Mouse (Mus musculus): ENCODE results near the gene Endog. TPM values are rescaled to one million over a fixed set of nuclear protein-coding genes. Genes with fewer than 3 reads are reported as not detected.

Endog gene
- total and polyA plus RNA-seq, 3 experiments: 90.6 to 119 (median 93.3) TPM

GRCm38 (mm10) chr2:30207401-30207800 lies 36.1 kb downstream of the Endog start:
- H3K27me3 ChIP-seq (ENCODE audit: control insufficient read depth, insufficient read depth, low read length): no peaks in the 10 kb centered on the region
- no peaks in the 10 kb centered on the region; the same call in 1 of the 2 replicates for H3K79me2 ChIP-seq (replicated peaks; ENCODE audit: control insufficient read depth, insufficient read depth, low read length)
- intact Hi-C loops (cut with DNase I): loop anchor here (2.0 kb wide), 1 partner anchor 63 kb away; no protein-coding TSS in a partner anchor
- peaks cover 4% of the 10 kb centered on the region for H3K4me1 ChIP-seq (ENCODE audit: control insufficient read depth, insufficient read depth, low read length)
- no peak overlapping the region for H3K27ac ChIP-seq
- 76% methylated on average over 4 of the region's 4 CpGs for WGBS
- no peak overlapping the region for H3K4me3 ChIP-seq
- TF ChIP-seq EP300 (IDR thresholded peaks at IDR 0.05; ENCODE audit: insufficient read depth, low read depth, low read length) (no peak), CTCF (IDR thresholded peaks at IDR 0.05) (no peak), POLR2A (IDR thresholded peaks at IDR 0.05; ENCODE audit: insufficient read depth, low read depth, low read length) (no peak)
- no peaks in the 10 kb centered on the region for H3K36me3 ChIP-seq (ENCODE audit: control insufficient read depth, insufficient read depth, low read length)
- no peak overlapping the region for H3K9ac ChIP-seq (ENCODE audit: low read depth, low read length)
- no peak for DNase-seq

- Histone ChIP-seq H3K36me3 (ENCODE audit: control insufficient read depth, insufficient read depth, low read length) (no peaks in the 10 kb centered on the region), H3K4me1 (ENCODE audit: control insufficient read depth, insufficient read depth, low read length) (peaks cover 5% of the 10 kb centered on the region), H3K27ac (no peak overlapping the region), H3K4me3 (no peak overlapping the region), H3K79me2 (replicated peaks; ENCODE audit: control insufficient read depth, insufficient read depth, low read length) (no peaks in the 10 kb centered on the region; the same call in 1 of the 2 replicates), H3K27me3 (ENCODE audit: control insufficient read depth, insufficient read depth, low read length) (no peaks in the 10 kb centered on the region), H3K9ac (ENCODE audit: low read depth, low read length) (no peak overlapping the region)
- DNase-seq: no peak
- TF ChIP-seq POLR2A (IDR thresholded peaks at IDR 0.05; ENCODE audit: insufficient read depth, low read depth, low read length): no peak
- intact Hi-C loops (cut with DNase I): loop anchor here (2.0 kb wide), 1 partner anchor 63 kb away; no protein-coding TSS in a partner anchor
- 70% methylated on average over 5 of the region's 5 CpGs for WGBS
Observed at GRCm38 (mm10) chr2:30207886-30208285, 36.6 kb downstream of the Endog start.

- 75% methylated on average over 6 of the region's 6 CpGs for WGBS
- no peak for DNase-seq
- H3K4me1 ChIP-seq (ENCODE audit: control insufficient read depth, insufficient read depth, low read length): peaks cover 1% of the 10 kb centered on the region; the same call in 1 of the 2 replicates
- no peaks in the 10 kb centered on the region for H3K36me3 ChIP-seq (ENCODE audit: control insufficient read depth, insufficient read depth, low read length)
- H3K27me3 ChIP-seq (ENCODE audit: control insufficient read depth, insufficient read depth, low read length): no peaks in the 10 kb centered on the region
- H3K4me3 ChIP-seq: no peak overlapping the region
- H3K9ac ChIP-seq (ENCODE audit: low read depth, low read length): no peak overlapping the region
- H3K79me2 ChIP-seq (replicated peaks; ENCODE audit: control insufficient read depth, insufficient read depth, low read length): no peaks in the 10 kb centered on the region
- TF ChIP-seq CTCF (IDR thresholded peaks at IDR 0.05) (no peak), EP300 (IDR thresholded peaks at IDR 0.05; ENCODE audit: insufficient read depth, low read depth, low read length) (no peak), POLR2A (IDR thresholded peaks at IDR 0.05; ENCODE audit: insufficient read depth, low read depth, low read length) (no peak)
- intact Hi-C loops (cut with DNase I): no loop called here
- no peak overlapping the region for H3K27ac ChIP-seq
Observed at GRCm38 (mm10) chr2:30211408-30212168, 40.3 kb downstream of the Endog start.

GRCm38 (mm10) chr2:30212169-30212545 lies 40.9 kb downstream of the Endog start:
- Histone ChIP-seq H3K4me3 (no peak overlapping the region), H3K36me3 (ENCODE audit: control insufficient read depth, insufficient read depth, low read length) (no peaks in the 10 kb centered on the region), H3K79me2 (replicated peaks; ENCODE audit: control insufficient read depth, insufficient read depth, low read length) (no peaks in the 10 kb centered on the region), H3K27me3 (ENCODE audit: control insufficient read depth, insufficient read depth, low read length) (no peaks in the 10 kb centered on the region), H3K27ac (no peak overlapping the region), H3K4me1 (ENCODE audit: control insufficient read depth, insufficient read depth, low read length) (peaks cover 1% of the 10 kb centered on the region; the same call in 1 of the 2 replicates), H3K9ac (ENCODE audit: low read depth, low read length) (no peak overlapping the region)
- no peak for DNase-seq
- 75% methylated on average over 4 of the region's 4 CpGs for WGBS
- intact Hi-C loops (cut with DNase I): no loop called here
- TF ChIP-seq EP300 (IDR thresholded peaks at IDR 0.05; ENCODE audit: insufficient read depth, low read depth, low read length) (no peak), CTCF (IDR thresholded peaks at IDR 0.05) (no peak), POLR2A (IDR thresholded peaks at IDR 0.05; ENCODE audit: insufficient read depth, low read depth, low read length) (no peak)

- WGBS: 37% methylated on average over 1 of the region's 1 CpGs
- H3K4me3 ChIP-seq: no peak overlapping the region
- H3K27ac ChIP-seq: no peak overlapping the region
- H3K9ac ChIP-seq (ENCODE audit: low read depth, low read length): no peak overlapping the region
- H3K4me1 ChIP-seq (ENCODE audit: control insufficient read depth, insufficient read depth, low read length): peaks cover 1% of the 10 kb centered on the region; the same call in 1 of the 2 replicates
- TF ChIP-seq CTCF (IDR thresholded peaks at IDR 0.05) (no peak), POLR2A (IDR thresholded peaks at IDR 0.05; ENCODE audit: insufficient read depth, low read depth, low read length) (no peak), EP300 (IDR thresholded peaks at IDR 0.05; ENCODE audit: insufficient read depth, low read depth, low read length) (no peak)
- no peaks in the 10 kb centered on the region for H3K36me3 ChIP-seq (ENCODE audit: control insufficient read depth, insufficient read depth, low read length)
- intact Hi-C loops (cut with DNase I): no loop called here
- H3K27me3 ChIP-seq (ENCODE audit: control insufficient read depth, insufficient read depth, low read length): no peaks in the 10 kb centered on the region
- H3K79me2 ChIP-seq (replicated peaks; ENCODE audit: control insufficient read depth, insufficient read depth, low read length): no peaks in the 10 kb centered on the region
- no peak for DNase-seq
Observed at GRCm38 (mm10) chr2:30212951-30213350, 41.7 kb downstream of the Endog start.

GRCm38 (mm10) chr2:30214745-30215144 lies 43.5 kb downstream of the Endog start:
- Histone ChIP-seq H3K27me3 (ENCODE audit: control insufficient read depth, insufficient read depth, low read length) (no peaks in the 10 kb centered on the region), H3K79me2 (replicated peaks; ENCODE audit: control insufficient read depth, insufficient read depth, low read length) (no peaks in the 10 kb centered on the region), H3K27ac (peak overlapping the region; percentile 49), H3K4me3 (no peak overlapping the region), H3K4me1 (ENCODE audit: control insufficient read depth, insufficient read depth, low read length) (peaks cover 1% of the 10 kb centered on the region; the same call in 1 of the 2 replicates), H3K36me3 (ENCODE audit: control insufficient read depth, insufficient read depth, low read length) (no peaks in the 10 kb centered on the region), H3K9ac (ENCODE audit: low read depth, low read length) (no peak overlapping the region)
- DNase-seq: peak in 1 of 2 experiments; percentile 27
- intact Hi-C loops (cut with DNase I): no loop called here
- WGBS: 74% methylated on average over 3 of the region's 3 CpGs
- TF ChIP-seq CTCF (IDR thresholded peaks at IDR 0.05) (no peak), POLR2A (IDR thresholded peaks at IDR 0.05; ENCODE audit: insufficient read depth, low read depth, low read length) (no peak), EP300 (IDR thresholded peaks at IDR 0.05; ENCODE audit: insufficient read depth, low read depth, low read length) (no peak)
